Mouse (Mus musculus): ENCODE measurements around the gene Rtn2.
"Not testable (repeated sequence)": the region's sequence is repeated elsewhere in the genome, so short reads cannot be mapped to it uniquely, and the experiment has no call there.

The Rtn2 gene

GRCm38 (mm10) chr7:19268993-19269681 lies 13.3 kb upstream of the Rtn2 start:
- no peak for DNase-seq (ENCODE audit: low spot score in 2 of 2)

GRCm38 (mm10) chr7:19269721-19270441 lies 12.5 kb upstream of the Rtn2 start:
- peak in 1 of 2 experiments; percentile 32 for DNase-seq (ENCODE audit: low spot score in 2 of 2)

- no peak for DNase-seq (ENCODE audit: low spot score in 2 of 2)
Observed at GRCm38 (mm10) chr7:19270509-19271237, 11.8 kb upstream of the Rtn2 start.

GRCm38 (mm10) chr7:19271238-19272172 lies 10.9 kb upstream of the Rtn2 start, which contains the start of gene Vasp:
Gene Vasp (minus strand): TSS chr7:19271817.
- DNase-seq (ENCODE audit: low spot score in 2 of 2): peak; percentile 60 to 80

GRCm38 (mm10) chr7:19272173-19272764 lies 10.2 kb upstream of the Rtn2 start:
- peak in 1 of 2 experiments; percentile 48 for DNase-seq (ENCODE audit: low spot score in 2 of 2)

- DNase-seq (ENCODE audit: low spot score in 2 of 2): no peak
Observed at GRCm38 (mm10) chr7:19276253-19276652, 6.2 kb upstream of the Rtn2 start.

GRCm38 (mm10) chr7:19279052-19279451 lies 3.4 kb upstream of the Rtn2 start:
- no peak for DNase-seq (ENCODE audit: low spot score in 2 of 2)

- no peak for DNase-seq (ENCODE audit: low spot score in 2 of 2)
Observed at GRCm38 (mm10) chr7:19279581-19280114, 2.8 kb upstream of the Rtn2 start, which contains the start of gene Ppm1n. Gene Ppm1n (minus strand): TSS chr7:19280064.

GRCm38 (mm10) chr7:19281680-19282304 lies 632 bp upstream of the Rtn2 start:
- DNase-seq (ENCODE audit: low spot score in 2 of 2): not testable (repeated sequence)

- peak; percentile 61 to 66 for DNase-seq (ENCODE audit: low spot score in 2 of 2)
Observed at GRCm38 (mm10) chr7:19282791-19283405, 474 bp downstream of the Rtn2 start.

GRCm38 (mm10) chr7:19283406-19283804 lies 981 bp downstream of the Rtn2 start:
- DNase-seq (ENCODE audit: low spot score in 2 of 2): peak in 1 of 2 experiments; percentile 33

GRCm38 (mm10) chr7:19284763-19285162 lies 2.3 kb downstream of the Rtn2 start:
- DNase-seq (ENCODE audit: low spot score in 2 of 2): peak in 1 of 2 experiments; percentile 62

GRCm38 (mm10) chr7:19290969-19291596 lies 8.7 kb downstream of the Rtn2 start:
- DNase-seq (ENCODE audit: low spot score in 2 of 2): no peak

GRCm38 (mm10) chr7:19295503-19296185 lies 13.2 kb downstream of the Rtn2 start:
- DNase-seq (ENCODE audit: low spot score in 2 of 2): peak; percentile 88 to 92

GRCm38 (mm10) chr7:19297034-19297433 lies 14.6 kb downstream of the Rtn2 start:
- no peak for DNase-seq (ENCODE audit: low spot score in 2 of 2)

- DNase-seq (ENCODE audit: low spot score in 2 of 2): no peak
Observed at GRCm38 (mm10) chr7:19297794-19298193, 15.4 kb downstream of the Rtn2 start.

GRCm38 (mm10) chr7:19299194-19299593 lies 16.8 kb downstream of the Rtn2 start:
- no peak for DNase-seq (ENCODE audit: low spot score in 2 of 2)
